Mouse (Mus musculus) urinary bladder, postnatal 14 days (tissue): ENCODE measurements at regions not wholly inside any gene's neighbourhood (a gene's known extent, or its start where the extent isn't known, plus 50 kb on each side); places are given as distances from the start of the nearest gene placed in this dataset.
"Not testable (repeated sequence)": the region's sequence is repeated elsewhere in the genome, so short reads cannot be mapped to it uniquely, and the experiment has no call there.

Experiments used
- DNase-seq: peaks from one replicate; pipeline ENCODE4 v3.0.0; 2021; ENCODE audit warnings: low spot score

DNA sequence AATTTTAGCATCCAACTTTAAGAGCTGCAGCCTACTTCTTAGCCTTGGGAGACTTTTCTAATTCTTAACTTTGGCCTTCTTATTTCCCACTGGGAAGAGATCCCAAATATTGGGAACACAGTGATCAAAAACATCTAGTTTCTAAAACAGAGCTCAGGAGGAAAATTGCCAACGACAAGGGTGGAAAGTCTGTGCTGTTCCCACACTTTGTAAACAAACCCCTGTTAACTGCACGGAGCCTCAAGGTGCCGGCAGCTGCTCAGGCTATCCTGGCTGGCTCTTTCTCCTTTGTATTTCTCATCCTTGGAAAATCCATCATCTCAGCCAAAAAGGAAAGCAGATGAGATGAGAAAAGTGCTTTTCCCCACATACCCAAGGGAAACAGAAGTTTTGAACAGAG, 84.9 kb downstream of the Impad1 start:
- DNase-seq = peak; percentile 41

DNA sequence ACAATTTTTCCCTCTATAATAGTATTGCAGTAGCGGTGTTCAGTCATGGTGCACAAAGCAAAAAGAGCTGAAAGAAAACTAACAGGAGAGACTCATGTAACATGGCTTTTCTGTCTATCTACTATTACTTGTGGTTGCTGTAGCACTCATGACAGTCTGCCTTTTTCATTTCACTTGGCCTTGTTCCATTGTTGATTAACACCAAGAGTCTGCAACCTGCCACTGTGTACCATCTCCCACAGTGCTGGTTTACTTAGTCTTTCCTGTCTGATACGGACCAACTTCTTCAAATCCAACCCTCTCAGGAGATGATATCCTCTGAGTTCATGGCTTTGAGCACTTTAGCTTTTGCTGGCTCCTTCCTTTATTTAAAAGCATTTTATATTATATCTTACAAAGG, 94.1 kb downstream of the Impad1 start:
- DNase-seq = no peak

DNA sequence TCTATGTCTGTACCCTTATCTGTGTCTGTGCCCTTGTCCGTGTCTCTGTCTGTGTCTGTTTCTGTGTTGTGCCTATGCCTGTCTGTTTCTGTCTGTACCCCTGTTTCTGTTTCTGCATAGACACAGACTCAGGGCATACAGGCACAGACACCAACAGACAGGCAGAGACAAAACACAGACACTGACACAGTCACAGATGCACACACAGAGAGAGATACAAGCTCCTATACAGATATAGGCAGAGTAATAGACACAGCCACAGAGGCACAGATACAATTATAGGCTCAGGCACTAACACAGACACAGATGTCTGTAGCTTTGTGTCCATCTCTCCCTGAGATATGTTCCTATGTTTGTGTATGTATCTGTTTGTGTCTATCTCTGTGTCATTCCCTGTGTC, 97.7 kb downstream of the Impad1 start:
- no peak for DNase-seq

DNA sequence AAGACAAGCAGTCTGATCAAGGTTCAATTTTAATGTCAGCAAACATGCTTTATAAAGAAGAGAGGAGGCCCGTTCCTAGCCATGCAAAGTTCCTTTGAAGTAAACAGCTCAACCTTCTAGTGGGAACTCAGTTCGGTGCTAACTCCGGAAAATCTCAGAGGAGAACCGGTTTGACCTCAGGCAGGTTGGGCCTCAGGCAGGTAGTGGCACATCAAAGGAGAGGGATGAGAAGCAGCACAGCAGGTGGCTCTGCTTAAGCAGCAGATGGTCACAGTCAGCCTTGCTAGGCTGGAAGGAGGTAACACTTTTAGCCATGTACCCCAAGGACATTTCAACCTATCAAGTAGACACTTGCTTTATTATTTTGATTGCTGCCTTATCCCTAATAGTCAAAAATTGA, 106.2 kb downstream of the Impad1 start:
- DNase-seq = no peak

DNA sequence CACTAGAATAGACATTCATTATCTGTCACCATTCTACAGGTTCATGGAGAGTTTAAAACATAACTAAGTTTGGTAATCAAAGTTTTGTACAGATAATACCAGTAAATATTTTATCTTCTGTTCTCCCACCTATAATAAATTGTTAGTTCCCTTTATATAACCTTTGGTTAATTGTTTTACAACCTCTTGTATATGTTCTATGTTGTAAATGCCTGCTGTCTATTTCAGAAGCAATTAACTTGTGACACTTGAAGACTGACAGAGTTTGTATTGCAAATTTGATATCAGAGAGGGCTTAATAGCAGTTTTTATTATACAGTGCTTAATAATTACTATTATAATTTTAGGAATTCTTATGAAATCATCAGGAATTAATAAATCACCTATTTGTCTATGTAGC, 118.5 kb downstream of the Impad1 start:
- no peak for DNase-seq

DNA sequence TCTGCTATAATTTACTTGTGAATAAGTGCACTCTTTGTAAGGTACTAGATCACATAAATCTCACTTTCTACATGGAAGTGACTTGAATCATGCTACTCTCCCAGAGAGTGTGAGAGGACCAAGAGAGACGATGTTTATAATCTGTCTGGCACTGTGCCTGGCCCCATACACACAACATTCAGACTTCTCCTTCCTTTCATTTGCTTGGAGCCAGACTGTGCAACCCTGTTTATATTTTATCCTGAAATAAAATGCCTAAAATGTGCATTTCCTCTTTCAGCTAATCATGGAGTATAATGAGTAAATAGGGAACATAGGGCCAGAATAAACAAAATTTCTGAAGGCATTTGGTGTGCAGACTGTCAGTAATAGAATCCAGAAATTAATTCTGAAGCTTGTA, 142.9 kb downstream of the Impad1 start:
- DNase-seq = no peak

DNA sequence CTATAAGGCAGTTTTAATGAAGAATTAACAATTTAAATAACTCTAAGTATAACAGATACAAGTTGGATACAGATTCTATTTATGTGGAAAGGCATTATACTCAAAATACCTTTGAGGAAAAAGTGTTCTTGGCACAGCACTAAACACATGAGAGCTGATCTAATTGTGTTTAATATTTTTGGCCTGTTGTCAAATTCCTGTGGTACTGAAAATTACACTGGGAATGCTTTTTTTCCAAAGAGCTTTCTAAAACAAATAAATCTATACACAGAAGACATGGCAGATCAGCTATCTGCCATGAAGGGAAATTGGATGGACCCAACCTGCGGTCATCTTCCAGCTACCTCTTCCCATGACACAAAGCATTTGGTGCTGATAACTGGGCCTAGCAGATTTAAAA, 147.9 kb downstream of the Impad1 start:
- no peak for DNase-seq

DNA sequence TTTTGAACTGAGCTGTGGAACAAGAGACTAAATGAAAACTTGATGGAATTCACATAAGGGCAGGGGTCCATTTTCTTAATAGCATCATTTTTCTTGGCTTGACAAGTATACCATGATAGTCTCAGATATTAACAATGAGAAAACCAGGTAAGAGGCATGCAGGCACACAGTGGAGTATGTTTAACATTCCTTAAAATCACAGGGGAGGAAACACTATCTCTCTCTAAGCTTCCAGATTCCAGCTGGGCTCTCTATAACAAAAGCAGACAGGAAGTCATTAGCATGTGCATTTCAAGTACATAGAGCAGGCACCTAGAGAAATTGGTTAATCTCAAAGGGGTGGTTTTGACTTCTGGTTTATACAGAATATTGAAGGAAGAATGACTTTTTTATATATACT, 156.9 kb downstream of the Impad1 start:
- DNase-seq = no peak

DNA sequence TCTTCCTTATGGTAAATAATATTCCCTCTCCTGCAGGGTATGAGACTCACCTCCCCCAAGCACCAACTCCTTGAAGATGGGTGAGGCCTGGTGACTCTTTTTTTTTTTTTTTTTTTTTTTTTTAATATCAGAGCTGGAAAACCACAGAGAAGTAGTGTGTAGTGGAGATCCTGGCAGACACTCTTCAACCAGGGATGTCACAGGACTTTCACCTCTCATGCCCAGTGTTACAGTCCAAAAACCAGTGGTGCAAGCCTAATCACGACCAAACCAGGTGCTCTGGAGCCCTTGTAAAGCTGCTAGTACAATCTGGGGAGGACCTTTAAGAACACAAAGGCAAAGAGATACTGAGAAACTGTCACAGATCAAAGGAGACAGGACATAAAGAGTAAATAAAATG, 157.3 kb downstream of the Impad1 start:
- DNase-seq = no peak

DNA sequence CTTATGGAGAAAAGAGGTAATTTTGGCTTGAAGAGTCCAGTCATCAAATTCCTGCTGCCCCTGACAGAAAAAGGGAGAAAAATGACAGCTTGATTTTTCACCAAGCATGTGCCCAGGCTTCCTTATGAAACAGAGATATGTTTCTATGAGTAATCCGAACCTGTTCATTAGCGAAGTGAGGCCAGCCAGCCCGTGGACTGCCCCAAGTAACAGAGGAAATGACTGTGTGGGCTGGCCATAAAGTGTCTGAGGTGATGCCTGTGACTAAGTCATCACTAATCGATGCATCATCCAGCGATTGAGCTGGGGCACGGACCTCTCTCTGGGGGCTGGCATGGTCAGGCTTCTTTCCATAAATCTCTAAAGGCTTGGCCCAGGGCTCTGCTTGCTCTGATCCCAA, 157.8 kb downstream of the Impad1 start:
- DNase-seq = no peak

DNA sequence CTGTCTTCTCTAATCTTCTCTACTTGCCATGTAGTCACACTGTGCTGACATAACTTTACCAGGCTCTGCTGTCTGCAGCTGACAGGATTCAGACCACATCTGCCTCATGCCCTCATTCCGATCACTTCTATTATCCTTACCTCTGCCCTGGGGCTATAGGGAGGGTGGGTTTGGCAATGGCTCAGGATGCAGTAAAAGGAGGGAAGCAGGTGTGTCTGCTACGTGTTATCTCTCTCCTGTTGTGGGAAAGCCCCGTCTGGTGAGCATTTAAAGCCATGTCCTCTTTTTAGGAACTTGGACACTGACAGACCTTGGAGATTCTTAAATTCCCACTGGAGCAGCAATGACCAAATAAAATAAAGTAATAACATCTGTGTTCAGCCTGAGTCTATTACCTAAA, 158.5 kb downstream of the Impad1 start:
- DNase-seq = no peak

DNA sequence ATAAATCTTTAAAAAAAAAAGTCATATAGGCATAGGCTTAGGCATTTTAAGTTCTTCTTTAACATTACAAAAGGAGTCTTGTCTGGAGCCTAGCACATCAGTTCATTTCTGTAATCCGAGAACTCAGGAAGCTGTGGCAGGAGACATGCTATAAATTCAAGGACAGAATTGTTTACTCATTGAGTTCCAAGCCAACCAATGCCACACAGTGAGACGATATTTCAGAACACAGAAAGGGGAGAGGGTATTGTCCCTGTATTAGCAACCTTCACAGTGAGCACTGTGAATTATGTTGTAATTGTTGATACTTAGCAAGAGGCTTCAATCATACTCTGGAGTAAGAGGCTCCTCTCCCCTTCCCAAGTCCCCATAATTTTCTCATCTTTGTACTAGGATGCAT, 162.4 kb downstream of the Impad1 start:
- no peak for DNase-seq

DNA sequence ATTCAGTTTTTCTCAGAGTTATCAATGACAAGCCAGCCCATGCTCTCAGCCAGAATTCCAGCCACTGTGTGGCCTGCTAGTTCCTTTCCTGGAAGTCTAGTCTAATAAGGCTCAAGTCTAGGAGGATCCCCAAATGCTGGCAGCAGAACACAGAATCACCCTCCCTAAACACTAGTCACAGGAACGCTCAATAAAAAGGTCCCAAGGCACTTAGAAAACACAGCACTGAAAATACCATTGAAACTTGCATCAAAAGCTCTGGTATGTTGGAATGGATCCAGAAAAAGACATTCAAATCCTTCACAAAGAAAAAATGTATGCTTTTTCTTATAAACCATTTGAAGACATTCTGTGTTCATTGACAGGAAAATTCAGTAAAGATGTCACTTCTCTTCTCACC, 163.9 kb downstream of the Impad1 start:
- DNase-seq = no peak

DNA sequence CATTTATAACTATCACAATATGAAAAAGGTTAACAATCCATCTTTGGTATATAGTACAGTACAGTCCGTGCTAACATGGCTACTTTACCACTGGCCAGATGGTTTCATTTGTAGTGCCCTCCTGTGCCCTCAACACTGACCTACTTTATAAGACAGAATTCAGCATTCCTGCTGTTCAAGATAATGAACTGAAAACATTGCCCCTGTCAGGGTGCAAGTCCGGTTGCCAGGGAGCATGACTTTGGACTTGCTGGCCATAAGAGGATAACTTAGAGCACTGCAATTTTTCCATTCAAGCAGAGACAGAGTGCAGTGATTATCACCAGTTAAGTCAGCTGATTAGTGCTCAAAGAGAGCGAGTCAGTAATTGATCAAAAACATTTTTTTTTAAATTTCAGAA, 169.3 kb downstream of the Impad1 start:
- DNase-seq = no peak

DNA sequence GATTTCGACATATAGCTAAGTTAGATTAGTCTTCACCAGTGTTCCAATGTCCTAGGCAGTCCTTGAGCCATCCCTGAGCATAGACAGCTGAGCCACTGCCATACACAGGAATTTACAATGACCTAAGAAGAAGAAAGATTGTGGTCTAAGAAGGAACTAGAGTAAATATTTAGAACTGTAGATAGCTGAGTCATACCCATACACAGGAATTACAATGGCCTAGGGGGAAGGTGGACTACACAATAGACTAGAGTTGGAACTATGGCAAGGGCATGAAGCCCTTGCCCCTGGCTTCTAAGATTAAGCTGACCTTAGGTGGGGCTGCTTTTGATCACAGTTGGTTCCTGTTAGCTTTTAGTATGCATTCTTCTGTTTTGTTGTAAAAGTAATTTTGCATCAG, 173.0 kb downstream of the Impad1 start:
- DNase-seq = not testable (repeated sequence)

DNA sequence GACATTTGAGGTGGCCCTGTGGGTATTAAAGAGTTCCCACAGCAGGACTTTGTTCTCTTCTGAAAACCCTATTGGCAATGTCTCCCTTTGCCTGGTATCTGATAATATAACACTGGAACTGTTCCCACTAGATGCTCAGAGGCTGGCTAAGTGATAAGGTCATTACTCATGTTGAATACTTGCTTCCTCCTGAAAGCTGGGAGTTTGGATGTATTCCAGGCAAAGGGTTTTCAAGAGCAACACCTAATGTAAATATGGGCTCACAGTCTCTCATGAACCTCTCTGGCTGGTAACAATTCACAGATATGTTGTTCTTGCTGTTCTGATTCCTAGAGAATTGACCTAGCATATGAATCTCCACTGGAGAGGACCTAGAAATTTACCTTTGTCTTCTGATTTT, 178.6 kb downstream of the Impad1 start:
- no peak for DNase-seq
